Mouse (Mus musculus) gastrocnemius, postnatal 14 days (tissue): ENCODE results near the gene Ccdc162. TPM values are rescaled to one million over a fixed set of nuclear protein-coding genes. Genes with fewer than 3 reads are reported as not detected.

Experiments
- DNase-seq: peaks from one replicate; pipeline ENCODE4 v3.0.0; 2021; ENCODE audit warnings: mixed read lengths
- intact Hi-C: fragments of 180-260 bp; cut with DNase I; formaldehyde crosslinking; loops from one replicate; pipeline ENCODE4 v1.15.1; 2025; ENCODE audit warnings: low total_unique reads
- total RNA-seq, 2 experiments: library from RNA; stranded (reverse); gene quantifications; 2 replicates each; pipeline ENCODE4 v1.2.3; 2021

Gene Ccdc162
- total RNA-seq, 2 experiments from 2014 or later: 0.64 to 0.66 TPM

GRCm38 (mm10) chr10:41550711-41551110 is 165.7 kb downstream of the Ccdc162 start:
- intact Hi-C loops: no loop called here
- DNase-seq: no peak

GRCm38 (mm10) chr10:41546396-41547165 is 169.9 kb downstream of the Ccdc162 start:
- intact Hi-C loops: no loop called here

GRCm38 (mm10) chr10:41545224-41545755 is 171.1 kb downstream of the Ccdc162 start:
- DNase-seq: no peak
- intact Hi-C loops: no loop called here

More at GRCm38 (mm10) chr10:41546396-41547165, 169.9 kb downstream of the Ccdc162 start:
- peak; percentile 33 for DNase-seq

DNA sequence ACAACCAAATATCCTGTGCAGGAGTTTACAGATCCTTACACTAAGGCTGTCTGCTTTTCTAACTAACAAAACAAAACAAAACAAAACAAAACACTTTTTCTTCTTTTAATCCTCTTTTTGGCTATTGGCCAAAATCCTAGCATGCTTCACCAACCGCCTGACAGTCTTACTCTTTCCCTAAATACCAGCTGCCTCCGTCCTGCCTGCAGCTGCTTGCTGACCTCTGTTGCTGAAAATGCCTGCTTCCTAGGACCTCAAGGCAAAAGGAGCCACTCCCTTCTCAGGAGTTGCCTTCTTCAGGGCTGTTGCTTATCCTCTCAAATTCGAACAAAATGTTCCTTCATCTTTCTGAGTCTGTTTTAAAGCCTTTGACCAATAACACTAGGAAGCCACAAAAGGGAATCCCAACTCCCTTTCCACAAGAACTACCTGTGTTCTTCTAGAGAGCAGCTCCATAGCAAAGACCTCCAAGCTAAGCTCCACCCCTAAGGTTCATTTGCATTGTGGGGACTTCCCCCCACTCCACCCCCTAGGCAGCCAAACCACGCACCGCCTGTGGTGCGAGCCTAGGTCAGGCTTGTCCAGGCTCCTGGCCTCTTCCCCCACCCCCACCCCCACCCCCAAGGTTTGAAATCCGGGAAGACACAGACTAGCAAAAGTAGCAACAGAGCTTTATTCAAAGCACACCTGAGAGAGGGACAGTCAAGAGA is 171.8 kb downstream of the Ccdc162 start:
- intact Hi-C loops: no loop called here
- DNase-seq: no peak

DNA sequence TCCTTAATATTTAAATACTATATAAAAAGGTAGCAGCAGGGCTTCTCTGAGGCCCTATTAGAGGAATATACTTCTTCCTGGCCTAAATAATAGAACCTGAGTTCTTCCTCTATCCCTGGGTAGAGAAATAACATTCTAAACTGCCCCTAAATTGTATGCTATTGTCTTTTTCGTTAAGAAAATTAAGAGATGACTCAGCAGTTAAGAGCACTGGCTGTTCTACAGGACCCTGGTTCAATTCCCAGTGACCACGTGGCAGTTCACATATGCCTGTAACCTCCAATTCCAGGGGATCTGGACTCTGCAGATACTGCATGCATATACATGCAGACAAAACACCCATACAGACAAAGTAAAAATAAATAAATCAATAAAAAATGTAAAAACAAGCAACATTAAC is 172.6 kb downstream of the Ccdc162 start:
- intact Hi-C loops: no loop called here
- DNase-seq: no peak

GRCm38 (mm10) chr10:41543439-41543838 is 173.0 kb downstream of the Ccdc162 start:
- DNase-seq: no peak
- intact Hi-C loops: no loop called here

GRCm38 (mm10) chr10:41542057-41542456 is 174.4 kb downstream of the Ccdc162 start:
- intact Hi-C loops: no loop called here
- DNase-seq: no peak

DNA sequence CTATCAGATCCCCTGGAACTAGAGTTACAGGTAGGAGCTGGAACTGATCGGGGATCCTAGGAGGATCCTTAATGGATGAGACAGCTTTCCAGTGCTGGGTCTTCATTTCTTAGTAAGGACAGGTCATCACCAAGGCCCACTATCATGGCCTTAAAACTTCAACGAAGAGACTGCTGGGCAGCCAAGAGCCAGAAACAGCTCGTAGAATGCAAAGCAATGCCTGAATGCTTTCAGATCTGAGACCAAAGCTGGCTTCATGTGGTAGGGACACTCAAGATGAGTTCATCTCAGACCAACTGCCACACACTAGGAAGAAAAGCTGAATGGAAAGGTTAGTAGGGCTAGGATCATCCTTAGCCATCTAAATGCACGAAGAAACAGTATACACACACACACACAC is 177.4 kb downstream of the Ccdc162 start:
- DNase-seq: no peak
- intact Hi-C loops: no loop called here

- DNase-seq: no peak
Observed at GRCm38 (mm10) chr10:41537983-41538330, 178.5 kb downstream of the Ccdc162 start.

DNA sequence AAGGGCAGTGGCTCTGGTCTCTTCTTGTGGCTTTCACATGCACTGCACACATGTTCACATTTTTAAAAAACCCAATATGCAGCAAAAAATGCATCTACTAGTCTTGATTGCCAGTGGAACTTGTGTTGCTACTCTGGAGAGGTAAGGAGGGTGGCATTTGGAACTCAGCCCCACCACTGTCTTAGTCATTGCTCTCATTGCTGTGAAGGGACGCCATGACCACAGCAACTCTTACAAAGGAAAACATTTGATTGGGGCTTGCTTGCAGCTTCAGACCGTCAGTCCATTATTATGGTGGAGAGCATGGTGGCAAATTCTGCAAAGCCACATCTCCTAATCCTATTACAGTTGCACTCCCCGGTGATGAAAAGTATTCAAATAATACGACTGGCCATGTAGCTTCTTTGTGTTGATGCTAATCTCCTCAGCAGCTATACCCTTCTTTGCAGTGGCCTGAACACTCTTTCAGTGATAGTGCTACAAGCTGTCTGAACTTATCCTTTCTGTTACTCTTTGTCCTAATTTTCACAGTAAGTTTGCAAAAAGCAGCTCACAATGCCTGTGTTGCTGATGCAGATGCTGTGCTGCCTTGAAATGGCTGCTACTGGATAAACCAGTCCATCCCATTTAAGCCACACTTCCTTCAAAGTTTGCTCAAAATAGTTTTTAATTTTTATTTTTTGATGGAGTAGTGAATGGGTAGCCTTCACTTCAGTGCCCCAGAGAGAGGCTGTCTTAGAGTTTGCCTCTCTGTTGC is 179.0 kb downstream of the Ccdc162 start:
- intact Hi-C loops: no loop called here
- no peak for DNase-seq

More at GRCm38 (mm10) chr10:41537983-41538330, 178.5 kb downstream of the Ccdc162 start:
- intact Hi-C loops: no loop called here

DNA sequence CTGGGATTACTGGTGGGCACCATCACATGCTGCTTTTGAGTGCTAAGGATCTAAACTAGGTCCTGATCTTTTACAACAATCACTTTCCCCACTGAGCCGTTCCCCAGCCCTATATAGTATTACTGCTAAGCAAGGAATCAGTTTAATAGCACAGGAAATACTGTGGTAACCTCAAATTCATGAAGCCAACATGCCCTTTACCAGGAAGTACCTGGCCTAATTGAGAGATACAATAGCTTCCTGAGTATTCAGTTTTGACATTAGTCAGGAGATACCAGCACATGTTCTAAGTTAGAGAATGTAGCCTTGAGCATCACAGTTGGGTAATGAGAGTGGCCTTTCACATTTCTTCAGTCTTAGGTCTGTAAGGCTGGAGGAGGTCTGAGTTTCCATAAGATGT is 179.7 kb downstream of the Ccdc162 start:
- intact Hi-C loops: no loop called here

DNA sequence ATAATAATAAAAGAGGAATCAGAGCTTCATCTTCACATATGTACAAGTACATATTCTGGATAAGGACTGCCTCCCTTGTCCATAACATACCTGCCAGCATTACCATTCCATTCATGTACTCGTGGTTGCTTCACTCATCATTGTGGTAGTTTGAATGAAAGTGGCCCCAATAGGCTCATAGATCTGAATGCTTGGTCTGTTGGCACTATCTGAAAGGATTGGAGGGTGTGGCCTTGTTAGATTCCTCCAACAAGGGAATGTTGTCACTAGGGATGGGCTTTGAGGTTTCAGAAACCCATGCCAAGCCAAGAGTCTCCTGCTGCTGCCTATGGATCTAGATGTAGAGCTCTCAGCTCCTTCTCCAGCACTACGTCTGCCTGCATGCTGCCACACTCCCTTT is 180.4 kb downstream of the Ccdc162 start:
- intact Hi-C loops: no loop called here
- no peak for DNase-seq

More for the DNA sequence above, 179.7 kb downstream of the Ccdc162 start:
- no peak for DNase-seq

- intact Hi-C loops: loop anchor here (10.0 kb wide), 1 partner anchor 55 kb away; no protein-coding TSS in a partner anchor
- no peak for DNase-seq
Observed at GRCm38 (mm10) chr10:41529972-41530371, 186.5 kb downstream of the Ccdc162 start.

GRCm38 (mm10) chr10:41525696-41526095 is 190.7 kb downstream of the Ccdc162 start:
- no peak for DNase-seq
- intact Hi-C loops: loop anchor here (10.0 kb wide), 1 partner anchor 59 kb away; no protein-coding TSS in a partner anchor

GRCm38 (mm10) chr10:41523386-41523785 is 193.0 kb downstream of the Ccdc162 start:
- no peak for DNase-seq
- intact Hi-C loops: loop anchor here (10.0 kb wide), 1 partner anchor 61 kb away; no protein-coding TSS in a partner anchor

DNA sequence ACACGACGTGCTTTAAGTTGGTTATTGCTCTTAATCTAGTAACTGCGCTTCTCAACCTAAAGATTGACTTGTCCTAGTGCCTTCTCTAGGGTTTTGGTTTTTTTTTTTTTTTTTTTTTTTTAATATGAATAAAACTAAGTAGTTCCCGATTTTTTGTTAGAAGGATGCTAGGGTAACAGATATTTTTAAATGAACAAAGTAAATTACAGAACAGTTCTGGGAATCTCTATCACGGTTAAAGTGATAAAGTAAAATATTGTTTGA is 196.1 kb downstream of the Ccdc162 start:
- DNase-seq: no peak
- intact Hi-C loops: loop anchor here (10.0 kb wide), 1 partner anchor 64 kb away; no protein-coding TSS in a partner anchor

- intact Hi-C loops: loop anchor here (5.0 to 10.0 kb wide), 2 partner anchors 65 to 162 kb away; no protein-coding TSS in a partner anchor
- DNase-seq: peak; percentile 67
Observed at GRCm38 (mm10) chr10:41519640-41520409, 196.6 kb downstream of the Ccdc162 start.

DNA sequence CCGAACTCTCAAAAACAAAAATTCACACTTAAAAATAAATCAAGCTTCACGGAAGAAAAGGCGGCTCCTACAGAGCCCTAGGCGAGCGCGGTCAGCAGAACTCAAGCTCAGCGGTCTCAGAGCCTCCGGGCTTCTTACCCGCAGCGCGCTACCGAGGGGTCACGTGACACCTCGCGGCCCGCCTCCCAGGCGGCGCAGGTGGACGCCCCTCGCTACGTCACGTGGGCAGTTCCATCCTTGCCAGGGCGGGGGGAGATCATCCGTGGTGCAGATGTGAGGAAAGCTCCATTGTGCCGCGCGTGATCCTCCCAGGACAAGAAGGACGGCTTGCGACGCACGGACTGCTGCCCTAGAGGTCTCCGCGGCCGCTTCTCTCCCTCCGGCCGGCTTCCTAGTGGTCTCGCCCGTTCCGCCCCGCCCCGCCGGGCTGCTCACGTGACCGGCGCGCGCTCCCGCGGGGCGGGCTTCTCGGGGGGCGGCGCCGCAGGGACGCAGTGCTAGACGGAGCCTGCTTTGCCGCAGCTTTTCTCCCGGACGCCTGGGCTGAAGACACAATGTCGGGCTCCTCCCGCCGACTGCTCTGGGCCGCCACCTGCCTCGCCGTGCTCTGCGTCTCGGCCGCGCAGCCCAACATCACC is 197.3 kb downstream of the Ccdc162 start, which contains the start of gene Cd164:
Gene Cd164 (plus strand): TSS at position 434 of the 638 bp plus-strand sequence.
- peak; percentile 92 for DNase-seq
- intact Hi-C loops: loop anchor here (5.0 kb wide), 1 partner anchor 163 kb away; no protein-coding TSS in a partner anchor
